Mouse (Mus musculus) telencephalon, adult 2 months (tissue): ENCODE measurements at regions not wholly inside any gene's neighbourhood (a gene's known extent, or its start where the extent isn't known, plus 50 kb on each side); places are given as distances from the start of the nearest gene placed in this dataset.

Source experiments
- DNase-seq: peaks from one replicate; pipeline ENCODE4 v3.0.0-alpha.2; 2011; ENCODE audit warnings: low read depth, low spot score

DNA sequence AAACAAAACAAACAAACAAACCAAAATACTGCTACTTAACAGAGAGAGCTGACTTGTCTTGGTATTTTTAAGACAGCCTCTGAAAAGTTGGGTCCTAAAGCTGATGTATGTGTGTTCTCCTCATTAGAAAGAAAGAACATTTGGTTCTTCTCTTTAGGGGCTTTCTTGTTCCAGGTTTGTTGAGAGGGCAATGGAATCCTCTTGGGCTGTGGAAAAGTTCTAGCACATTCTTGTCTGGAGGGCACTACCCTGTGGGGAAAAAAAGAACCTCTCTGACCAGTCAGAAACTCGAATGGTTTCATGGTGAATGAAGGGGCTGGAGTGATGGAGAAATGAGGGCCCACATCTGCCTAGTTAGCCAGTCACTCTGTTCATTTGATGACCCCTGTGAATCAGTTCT is 1874.5 kb upstream of the Lrrc6 start:
- DNase-seq: no peak

GRCm38 (mm10) chr15:68366816-68367215 is 1866.1 kb upstream of the Lrrc6 start:
- DNase-seq: no peak

DNA sequence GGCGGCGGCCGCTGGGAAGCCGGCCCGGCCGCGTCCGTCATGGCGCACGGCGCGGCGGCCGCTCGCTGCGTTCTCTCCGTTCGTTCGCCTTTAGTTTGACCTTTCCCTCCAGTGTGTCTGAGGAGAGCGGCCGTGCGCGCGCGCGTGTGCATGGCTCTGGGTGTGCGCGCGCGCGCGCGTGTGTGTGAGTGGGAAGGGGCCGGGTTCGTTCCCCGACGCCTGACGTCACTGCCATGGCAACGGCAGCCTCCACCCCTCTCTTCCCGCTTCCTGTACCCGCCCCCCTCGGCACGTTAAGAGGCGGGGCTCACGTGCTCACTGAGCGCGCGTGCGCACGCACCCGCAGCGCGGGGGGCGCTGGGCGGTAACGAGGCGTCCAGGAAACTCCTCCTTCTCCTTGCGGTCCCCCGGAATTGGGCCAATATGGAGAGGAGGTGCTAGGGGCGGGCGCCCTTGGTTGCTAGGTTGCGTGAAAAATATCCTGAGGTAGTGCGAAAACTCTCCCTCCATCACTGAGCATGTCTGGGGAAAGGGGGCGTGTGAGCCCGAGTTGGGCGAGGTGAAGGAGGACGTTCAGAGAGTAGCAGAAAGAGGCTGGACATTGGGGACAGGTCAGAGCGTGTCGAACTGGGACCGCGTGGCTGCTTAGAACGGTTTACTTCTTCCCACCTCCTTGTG is 1862.5 kb upstream of the Lrrc6 start:
- peak; percentile 98 for DNase-seq

DNA sequence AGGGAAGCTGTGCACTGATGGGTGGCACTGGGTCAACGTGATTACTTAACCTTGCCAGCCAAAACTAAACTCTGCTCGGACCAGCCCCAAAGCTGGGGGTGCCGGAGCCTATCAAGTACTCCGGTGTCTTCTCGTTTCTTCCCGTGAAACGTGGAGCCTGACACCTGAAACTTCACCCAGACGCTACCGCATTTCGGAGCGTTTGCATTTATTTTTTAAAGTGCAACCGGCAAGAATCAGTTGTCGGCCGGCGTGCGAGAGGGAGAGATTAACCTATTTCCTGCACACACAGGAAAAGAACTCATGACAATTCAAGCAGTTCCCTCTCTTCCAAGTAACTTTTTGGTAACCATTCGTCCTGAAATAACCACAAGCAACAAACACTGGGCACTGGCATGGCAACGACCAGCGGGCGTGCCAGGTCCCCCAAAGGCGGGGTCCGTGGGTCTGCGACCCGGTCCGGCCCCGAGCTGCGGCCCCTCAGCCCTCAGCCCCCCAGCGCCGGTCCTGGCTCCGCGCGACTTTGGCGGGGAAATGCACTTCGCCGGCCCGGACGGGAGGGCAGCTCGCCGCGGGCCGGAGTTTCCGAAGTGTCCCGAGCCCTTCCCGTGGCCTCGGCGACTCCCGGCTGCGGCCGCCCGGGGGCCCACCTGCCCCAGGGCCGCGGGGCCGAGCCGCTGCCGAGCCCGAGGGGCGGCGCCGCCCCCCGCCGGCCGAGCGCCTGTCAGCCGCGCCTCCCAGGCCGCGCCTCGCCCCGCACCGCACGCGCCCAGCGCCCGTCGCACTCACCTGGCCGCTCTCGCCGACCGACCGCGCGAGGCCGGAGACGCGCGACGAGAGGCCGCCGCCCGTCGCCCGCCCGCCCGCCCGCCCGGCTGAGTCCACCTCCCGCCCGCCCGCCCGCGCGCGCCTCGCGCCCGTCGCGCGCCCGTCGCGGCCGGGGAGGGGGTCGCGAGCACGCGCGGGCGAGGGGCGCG is 1861.7 kb upstream of the Lrrc6 start:
- no peak for DNase-seq

DNA sequence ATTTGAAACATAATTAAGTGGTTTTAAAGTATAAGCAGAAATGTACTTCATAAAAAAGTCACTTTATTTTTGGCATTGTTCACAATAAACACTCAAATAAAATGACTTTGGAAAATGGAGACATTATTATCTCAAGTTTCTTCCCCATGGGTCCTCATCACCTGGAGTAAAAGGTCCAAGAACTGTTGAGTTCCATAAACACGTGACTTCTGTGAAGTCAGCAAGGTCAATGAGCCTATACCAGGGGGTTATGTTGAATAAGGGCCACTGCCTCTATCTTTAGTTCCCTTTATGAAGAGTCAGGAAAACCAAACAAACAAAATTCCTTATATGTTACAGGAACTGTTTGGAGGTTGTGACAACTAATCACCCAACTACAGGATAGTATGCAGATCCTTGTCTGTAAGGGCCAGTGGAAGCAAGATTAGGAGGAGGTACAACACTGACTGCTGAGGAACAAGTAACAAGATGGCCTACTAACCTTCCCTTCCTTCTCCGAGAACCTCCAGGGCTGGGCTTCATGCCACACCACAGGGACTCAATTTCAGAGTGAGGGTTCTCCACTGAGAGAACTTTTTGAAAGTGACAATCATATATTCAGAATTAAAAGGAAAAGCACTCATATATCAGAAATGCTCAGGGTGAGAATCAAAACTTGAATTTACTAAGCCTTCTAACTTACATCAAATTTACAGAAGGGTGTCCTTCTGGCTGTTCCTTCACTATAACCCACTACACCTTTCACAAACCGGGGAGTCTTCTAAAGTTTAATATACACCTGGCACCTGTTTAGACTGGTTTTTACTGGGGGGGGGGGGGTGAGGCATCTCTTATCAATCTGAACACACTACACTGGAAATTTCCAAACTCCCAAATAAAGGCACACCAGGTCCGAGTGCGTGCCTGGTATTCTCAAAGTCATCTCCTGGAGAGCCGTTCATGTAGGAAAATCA is 1860.5 kb upstream of the Lrrc6 start:
- DNase-seq: no peak

DNA sequence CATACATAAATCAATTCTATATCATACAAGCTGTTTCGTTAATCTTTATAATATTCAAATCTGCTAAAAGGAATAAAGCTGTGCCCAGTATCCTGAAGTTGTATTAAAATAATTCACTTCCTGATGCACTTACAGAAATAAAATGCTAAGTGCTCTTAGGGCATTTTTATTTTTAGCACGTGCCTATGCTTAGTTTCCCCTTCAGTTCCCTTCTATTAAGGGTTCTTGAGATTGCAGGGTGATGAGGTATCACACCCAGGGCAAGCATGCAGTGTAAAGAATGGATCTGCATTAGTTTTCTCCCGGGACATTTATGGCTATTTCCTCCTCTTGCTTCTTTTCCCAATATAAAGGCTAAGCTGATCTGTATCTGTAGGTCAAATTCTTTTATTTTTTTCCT is 1858.8 kb upstream of the Lrrc6 start:
- DNase-seq: no peak

- DNase-seq: no peak
These were observed 1855.2 kb upstream of the Lrrc6 start for GRCm38 (mm10) chr15:68355957-68356356.

GRCm38 (mm10) chr15:68344652-68345051 is 1843.9 kb upstream of the Lrrc6 start:
- DNase-seq: no peak

DNA sequence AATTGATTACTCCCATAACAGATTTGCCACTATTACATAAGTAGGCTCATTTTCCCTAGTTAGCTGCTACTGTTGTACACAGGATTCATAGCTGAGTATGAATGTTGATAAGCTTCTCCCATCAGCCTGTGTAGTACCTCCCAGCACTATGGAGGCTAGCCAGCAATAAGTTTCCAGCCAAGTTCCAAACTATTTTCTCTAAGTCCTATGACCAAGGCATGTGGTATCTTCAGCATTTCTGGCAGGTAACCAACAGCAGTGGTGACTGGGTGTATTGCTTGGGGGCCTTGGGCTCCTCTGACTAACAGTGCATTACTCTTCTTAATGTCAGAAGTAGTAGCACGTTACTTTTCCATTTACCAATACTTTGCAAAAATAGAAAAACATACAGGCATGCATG is 1841.8 kb upstream of the Lrrc6 start:
- DNase-seq: no peak

- no peak for DNase-seq
These were observed 1840.3 kb upstream of the Lrrc6 start for GRCm38 (mm10) chr15:68341056-68341455.

DNA sequence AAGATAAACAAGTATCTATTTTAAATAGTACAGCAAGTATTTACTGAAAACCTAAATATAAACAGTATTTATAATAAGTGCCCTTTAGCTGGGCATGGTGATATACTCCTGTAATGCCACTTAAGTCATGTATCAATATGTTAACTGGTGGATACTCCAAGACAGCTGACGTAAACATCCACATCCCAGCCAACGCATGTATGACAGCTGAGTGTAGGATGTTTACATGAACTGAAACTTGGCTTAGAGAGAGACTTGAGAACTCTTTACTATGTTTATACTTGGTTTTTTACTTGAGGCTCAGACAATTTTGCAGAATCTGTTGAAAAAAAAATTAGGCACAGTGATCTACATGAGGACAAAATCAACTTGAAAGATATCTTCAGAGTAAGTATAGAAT is 1836.6 kb upstream of the Lrrc6 start:
- DNase-seq: no peak

- DNase-seq: no peak
These were observed 1835.1 kb upstream of the Lrrc6 start for GRCm38 (mm10) chr15:68335837-68336236.

DNA sequence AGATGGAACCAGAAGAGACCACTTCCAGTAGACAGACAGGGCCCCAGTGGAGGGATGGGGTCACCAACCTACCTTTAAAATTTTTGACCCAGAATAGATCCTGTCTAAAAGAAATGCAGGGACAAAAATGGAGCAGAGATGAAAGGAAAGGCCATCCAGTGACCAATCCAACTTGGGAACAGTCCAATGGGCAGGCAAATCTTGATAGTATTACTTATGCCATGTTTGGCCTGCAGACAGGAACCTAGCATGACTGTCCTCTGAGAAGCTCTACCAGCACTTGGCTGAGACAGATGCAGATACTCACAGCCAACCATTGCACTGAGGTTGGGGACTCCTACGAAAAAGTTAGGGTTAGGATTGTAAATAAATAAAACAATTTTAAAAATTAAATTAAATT is 1815.4 kb upstream of the Lrrc6 start:
- no peak for DNase-seq
